Mouse (Mus musculus) liver, postnatal 0 days (tissue): ENCODE data around the gene Taar5.

ENCODE experiments used
- CTCF ChIP-seq: sonication (generic); IDR thresholded peaks from 2 replicates; pipeline ENCODE4 v1.5.1; 2016; ENCODE audit warnings: antibody characterized with exemption, low read depth
- EP300 ChIP-seq: IDR thresholded peaks from 2 replicates; pipeline ENCODE4 v1.6.1; 2016; ENCODE audit warnings: antibody characterized with exemption, low read depth, mild to moderate bottlenecking

GRCm38 (mm10) chr10:23923941-23924340, 46.6 kb upstream of the Taar5 start:
- TF ChIP-seq CTCF: no peak
- TF ChIP-seq EP300: no peak
